Mouse (Mus musculus): Measurements from ENCODE around the gene Pknox2.

The Pknox2 gene

DNA sequence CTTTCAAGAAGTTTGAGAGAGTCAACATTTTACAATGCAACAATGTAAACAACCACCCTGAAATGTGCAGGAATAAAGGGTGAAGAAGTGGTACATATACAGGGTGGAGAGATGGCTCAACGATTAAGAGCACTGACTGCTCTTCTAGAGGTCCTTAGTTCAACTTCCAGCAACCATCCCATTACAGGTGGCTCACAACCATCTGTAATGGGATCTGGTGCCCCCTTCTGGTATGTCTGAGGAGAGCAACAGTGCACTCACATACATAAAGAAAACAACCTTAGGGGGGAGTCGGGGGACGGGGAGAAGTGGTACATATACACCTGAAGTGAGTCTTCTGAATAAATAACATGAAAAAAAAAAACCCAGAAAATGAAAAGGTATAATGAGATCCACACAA, 262.0 kb downstream of the Pknox2 start:
- peak; percentile 70 for DNase-seq (ENCODE audit: low read depth, low spot score)

DNA sequence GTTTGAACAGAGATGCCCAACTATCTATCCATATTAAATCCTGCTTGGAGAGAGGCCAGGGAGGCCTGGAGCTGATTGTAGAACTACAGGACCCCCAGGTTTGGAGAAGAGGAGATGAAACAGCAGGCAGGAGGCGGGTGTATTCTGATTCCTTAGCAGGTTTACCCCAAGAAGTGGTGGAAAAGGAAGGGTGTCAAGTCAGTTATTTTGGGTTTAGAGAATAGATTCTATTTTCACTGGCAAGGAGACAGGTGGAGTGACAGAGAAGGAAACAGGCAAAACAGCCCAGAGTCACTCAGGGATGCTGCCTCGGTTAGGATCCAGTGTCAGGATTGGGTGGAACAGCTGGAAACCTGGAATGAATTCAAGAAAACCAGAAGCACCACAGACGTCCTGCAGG, 263.6 kb downstream of the Pknox2 start:
- no peak for DNase-seq (ENCODE audit: low read depth, low spot score)

DNA sequence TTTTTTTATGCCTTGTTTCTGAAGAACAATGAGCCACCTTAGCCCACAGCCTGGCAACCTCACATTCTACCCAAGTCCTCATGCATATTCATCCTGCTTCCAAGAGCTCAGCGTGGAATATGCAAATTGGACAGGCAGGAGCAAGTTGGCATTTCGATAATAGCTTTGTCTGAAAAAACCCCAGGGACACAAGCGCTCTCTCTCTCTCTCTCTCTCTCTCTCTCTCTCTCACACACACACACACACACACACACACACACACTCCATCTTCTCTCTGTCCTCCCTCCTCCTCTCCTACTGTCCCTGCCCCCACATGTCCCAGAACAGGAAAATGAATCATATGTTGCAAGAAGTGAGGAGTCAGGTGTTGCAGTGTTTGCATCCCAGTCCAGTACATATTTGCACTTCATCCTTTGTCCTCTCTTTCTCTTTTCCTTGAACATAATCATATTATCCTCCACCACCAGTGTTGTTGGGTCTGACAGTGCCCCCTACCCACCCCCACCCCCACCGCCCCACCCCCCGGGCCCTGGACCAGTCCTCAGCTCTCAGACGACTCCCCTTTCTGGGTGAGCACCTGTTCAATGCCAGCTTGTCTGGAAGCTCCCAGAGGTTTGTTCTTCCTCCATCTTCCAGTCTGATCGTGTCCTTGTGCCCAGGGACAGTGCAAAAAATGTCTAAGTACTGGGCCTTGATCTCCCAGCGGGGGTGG, 265.0 kb downstream of the Pknox2 start:
- DNase-seq (ENCODE audit: low read depth, low spot score), result peak; percentile 36

DNA sequence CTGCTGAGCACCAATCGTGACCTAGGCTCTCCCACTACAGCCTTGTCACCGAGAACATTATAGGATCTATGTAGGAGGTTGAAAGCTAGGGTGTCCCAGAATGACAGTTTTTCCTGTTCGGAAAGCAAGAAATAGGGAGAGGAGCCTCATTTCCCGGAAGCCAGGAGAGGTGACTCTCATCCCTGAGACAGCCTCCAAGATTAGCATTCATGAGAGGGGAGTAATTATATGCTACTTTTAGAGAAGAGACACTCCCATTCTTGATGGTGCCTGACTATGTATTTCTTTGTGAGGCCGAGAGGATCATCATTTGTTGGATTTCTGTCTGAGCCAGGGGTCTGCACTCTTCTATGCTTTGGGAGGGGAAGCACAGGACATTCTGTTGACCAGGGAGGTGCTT, 265.6 kb downstream of the Pknox2 start:
- DNase-seq (ENCODE audit: low read depth, low spot score), result no peak

GRCm38 (mm10) chr9:36876787-36877186, 270.4 kb downstream of the Pknox2 start:
- peak; percentile 57 for DNase-seq (ENCODE audit: low read depth, low spot score)

DNA sequence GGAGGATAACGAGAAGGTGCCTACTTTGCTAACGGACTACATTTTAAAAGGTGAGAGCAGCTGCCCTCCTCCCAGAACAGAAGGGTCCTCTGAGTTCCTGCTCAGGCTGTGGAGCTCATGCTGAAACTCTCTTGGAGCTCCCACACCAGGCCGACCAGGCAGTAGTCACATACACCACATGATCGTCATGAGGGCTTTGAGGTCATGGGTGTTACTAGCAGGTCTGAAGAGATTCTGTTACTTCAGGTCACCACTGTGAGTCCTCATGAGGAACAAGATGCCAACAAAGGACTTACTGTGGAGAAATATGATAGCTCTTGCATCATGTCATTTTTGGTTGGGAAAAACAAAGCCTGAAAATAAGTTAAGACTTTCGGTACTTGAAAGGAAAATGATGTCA, 270.9 kb downstream of the Pknox2 start:
- no peak for DNase-seq (ENCODE audit: low read depth, low spot score)

- DNase-seq (ENCODE audit: low read depth, low spot score), result no peak
Observed at GRCm38 (mm10) chr9:36873796-36874195, 273.4 kb downstream of the Pknox2 start.

DNA sequence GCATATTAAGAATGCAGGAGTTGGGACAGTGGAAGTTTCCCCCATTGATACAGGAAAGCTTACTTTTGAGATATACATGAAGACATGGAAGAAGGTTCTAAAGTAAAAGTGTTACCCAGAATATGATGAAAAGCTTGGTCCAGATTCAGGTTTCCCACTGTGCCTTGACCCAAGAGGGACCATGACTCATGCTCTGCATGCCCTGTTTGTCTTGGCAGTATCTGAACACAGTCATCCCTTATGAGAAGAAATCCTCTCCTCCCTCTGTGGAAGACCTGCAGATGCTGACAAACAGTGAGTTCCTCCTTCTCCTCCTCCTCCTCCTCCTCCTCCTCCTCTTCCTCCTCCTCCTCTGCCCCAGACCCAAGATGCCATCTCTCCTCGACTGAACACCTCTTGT, 276.9 kb downstream of the Pknox2 start:
- no peak for DNase-seq (ENCODE audit: low read depth, low spot score)

- no peak for DNase-seq (ENCODE audit: low read depth, low spot score)
Observed at GRCm38 (mm10) chr9:36868662-36869061, 278.5 kb downstream of the Pknox2 start.

DNA sequence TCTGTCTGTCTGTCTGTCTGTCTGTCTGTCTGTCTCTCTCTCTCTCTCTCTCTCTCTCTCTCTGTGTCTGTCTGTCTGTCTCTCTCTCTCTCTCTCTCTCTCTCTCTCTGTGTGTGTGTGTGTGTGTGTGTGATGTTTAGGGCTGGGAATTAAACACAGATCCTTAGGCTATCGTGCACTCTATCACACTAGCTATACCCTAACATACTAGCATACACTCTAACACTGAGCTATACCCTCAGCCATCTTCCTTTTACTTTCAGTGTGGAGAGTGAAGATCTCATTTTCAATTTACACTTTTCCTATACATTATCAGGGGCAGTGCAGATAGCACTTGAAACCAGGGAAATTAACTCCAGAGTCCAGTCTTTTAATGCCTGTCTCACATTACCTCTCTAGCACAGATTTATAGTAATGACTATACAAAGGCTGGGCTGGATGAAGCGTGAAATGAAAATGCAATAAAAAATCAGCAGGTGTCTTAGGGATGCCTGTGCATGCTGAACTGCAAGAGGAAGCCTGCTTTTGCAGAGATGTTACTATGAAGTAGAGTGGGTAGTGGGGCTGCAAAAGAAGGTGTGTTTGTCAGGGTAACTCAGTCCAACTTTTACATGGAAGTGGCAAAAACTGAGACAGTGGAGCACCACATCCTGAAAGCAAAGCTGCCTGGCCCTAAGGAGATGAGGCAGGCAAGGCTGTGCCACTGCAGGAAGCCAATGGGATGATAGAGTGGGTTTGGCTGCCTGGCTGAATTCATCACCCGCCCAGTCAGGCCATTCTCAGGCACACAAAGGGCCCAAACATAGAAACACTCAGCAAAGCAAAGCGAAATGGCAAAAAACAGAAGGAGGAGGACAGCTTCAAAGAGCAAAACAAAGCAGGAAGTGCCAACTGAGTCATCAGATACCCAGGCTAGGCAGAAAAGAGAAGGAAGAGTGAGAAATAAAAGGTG, 282.1 kb downstream of the Pknox2 start:
- DNase-seq (ENCODE audit: low read depth, low spot score), result no peak

DNA sequence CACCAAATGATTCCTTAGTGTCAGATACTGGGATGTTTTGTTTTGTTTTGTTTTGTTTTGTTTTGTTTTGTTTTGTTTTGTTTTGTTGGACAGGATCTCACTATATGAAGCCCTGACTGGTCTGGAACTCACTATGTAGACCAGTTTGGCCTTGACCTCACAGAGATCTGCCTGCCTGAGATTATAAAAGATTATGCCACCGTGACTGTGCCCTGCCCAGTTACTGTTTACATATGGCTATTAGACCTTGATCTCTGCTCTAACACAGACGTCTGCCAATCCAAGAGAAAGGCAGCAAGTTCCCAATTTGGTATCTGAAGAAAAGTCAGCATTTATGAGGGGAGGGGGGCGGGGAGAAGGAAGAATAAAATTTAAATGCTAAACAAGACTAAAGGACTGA, 283.5 kb downstream of the Pknox2 start:
- no peak for DNase-seq (ENCODE audit: low read depth, low spot score)

DNA sequence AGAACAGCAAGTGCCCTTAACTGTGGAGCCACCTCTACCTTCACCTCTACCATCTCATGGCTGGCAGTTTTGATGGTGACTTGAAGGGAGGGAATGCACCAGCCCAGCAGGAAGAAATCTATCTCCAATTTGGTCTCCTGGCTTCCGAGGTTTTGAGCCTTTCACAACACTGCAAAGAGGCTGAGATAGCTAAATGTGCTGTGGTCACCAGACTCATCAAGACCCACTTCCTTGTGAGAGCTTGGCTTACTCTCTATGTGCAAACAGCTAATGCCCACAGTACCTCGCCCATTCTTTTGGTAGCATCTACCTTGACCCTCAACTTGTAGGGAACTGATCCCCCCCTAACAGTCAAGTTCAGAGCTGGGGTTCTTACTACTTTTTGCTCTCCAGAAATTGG, 284.6 kb downstream of the Pknox2 start:
- DNase-seq (ENCODE audit: low read depth, low spot score), result no peak

DNA sequence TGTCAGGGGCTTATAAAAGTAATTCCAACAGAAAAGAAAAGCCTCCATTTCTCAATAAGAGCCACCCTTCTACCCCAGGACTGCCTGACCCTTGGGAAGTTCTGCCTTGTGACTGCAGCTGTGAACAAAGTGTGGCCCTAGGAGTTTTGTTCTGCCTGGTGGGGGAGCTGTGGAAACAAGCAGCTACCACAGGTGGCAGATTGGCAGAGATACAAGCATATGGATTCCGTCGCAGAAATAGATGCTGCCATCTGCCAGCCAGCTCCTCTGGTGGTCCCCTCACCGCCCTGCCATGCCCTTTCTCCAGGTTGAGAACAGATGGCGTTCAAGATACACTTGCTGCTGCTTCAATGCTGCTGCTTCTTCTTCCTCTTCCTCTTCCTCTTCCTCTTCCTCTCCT, 288.5 kb downstream of the Pknox2 start:
- DNase-seq (ENCODE audit: low read depth, low spot score), result peak; percentile 21

- peak; percentile 93 for DNase-seq (ENCODE audit: low read depth, low spot score)
Observed at GRCm38 (mm10) chr9:36857476-36858117, 289.6 kb downstream of the Pknox2 start.

GRCm38 (mm10) chr9:36856351-36856750, 290.9 kb downstream of the Pknox2 start:
- no peak for DNase-seq (ENCODE audit: low read depth, low spot score)

DNA sequence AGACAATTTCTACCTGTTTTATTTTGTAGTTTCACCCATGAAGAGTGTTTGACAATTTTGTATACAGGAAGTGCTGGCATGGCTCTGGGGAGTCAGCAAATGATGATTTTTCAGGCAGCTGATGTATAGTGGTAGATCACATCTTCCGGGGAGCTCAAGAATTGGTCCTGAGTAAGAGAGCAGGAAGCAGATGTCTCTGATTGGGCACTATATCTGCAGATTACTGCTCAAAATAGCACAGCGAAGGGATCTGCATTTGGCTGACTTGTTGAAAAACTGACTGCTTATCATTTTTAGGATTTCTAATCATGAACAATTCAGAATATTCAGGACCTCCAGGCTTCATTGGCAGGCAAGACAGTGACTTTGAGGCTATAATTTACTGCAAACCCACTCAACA, 295.0 kb downstream of the Pknox2 start:
- DNase-seq (ENCODE audit: low read depth, low spot score), result no peak

- no peak for DNase-seq (ENCODE audit: low read depth, low spot score)
Observed at GRCm38 (mm10) chr9:36850091-36850490, 297.1 kb downstream of the Pknox2 start.

DNA sequence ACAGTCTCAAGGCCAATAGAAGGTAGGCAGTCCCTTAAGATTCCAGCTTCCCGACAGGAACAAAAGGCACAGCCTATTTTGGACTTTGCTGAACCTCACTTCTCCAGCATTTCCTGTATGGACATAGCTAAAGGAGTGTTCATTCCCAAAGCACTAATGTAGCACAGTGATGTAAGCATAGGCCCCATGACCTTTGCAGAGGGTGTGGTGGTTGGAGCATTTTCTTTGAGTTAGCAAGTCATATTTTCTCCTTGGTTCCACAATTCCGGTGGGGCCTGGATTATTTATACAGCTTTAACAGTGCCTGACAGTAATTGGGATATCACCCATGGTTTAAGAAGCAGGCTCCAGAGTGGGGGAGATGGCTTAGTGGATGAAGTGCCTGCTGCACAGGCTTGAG, 298.5 kb downstream of the Pknox2 start:
- no peak for DNase-seq (ENCODE audit: low read depth, low spot score)

- DNase-seq (ENCODE audit: low read depth, low spot score), result no peak
Observed at GRCm38 (mm10) chr9:36846346-36846745, 300.9 kb downstream of the Pknox2 start.

All from R1 (cell line).